Mouse (Mus musculus): ENCODE results near the gene Prkd2. TPM values are rescaled to one million over a fixed set of nuclear protein-coding genes. Genes with fewer than 3 reads are reported as not detected.
A peak's percentile ranks its signal among the peaks of the same experiment; 100 is the strongest.

Gene Prkd2
- polyA plus RNA-seq, 1 experiment from 2014 or later: 11.1 TPM

GRCm38 (mm10) chr7:16838804-16839426, 3.8 kb upstream of the Prkd2 start:
- ATAC-seq (ENCODE audit: insufficient read depth, low FRiP score): no peak
- Histone ChIP-seq H3K27me3 (ENCODE audit: control insufficient read depth, insufficient read depth, low read length) (no peaks in the 10 kb centered on the region), H3K36me3 (ENCODE audit: control insufficient read depth, insufficient read depth, low read length) (peaks cover 25% of the 10 kb centered on the region), H3K27ac (ENCODE audit: low read length) (no peak overlapping the region), H3K4me1 (ENCODE audit: control insufficient read depth, insufficient read depth, low read length) (peaks cover 12% of the 10 kb centered on the region), H3K9me3 (replicated peaks; ENCODE audit: control insufficient read depth, low read length) (no peaks in the 10 kb centered on the region), H3K4me3 (replicated peaks; ENCODE audit: low read length) (no peak overlapping the region), H3K4me2 (ENCODE audit: low read depth, low read length) (no peak overlapping the region), H3K9ac (ENCODE audit: low read length) (no peak overlapping the region)
- 73% methylated on average over 6 of the region's 6 CpGs for WGBS

DNA sequence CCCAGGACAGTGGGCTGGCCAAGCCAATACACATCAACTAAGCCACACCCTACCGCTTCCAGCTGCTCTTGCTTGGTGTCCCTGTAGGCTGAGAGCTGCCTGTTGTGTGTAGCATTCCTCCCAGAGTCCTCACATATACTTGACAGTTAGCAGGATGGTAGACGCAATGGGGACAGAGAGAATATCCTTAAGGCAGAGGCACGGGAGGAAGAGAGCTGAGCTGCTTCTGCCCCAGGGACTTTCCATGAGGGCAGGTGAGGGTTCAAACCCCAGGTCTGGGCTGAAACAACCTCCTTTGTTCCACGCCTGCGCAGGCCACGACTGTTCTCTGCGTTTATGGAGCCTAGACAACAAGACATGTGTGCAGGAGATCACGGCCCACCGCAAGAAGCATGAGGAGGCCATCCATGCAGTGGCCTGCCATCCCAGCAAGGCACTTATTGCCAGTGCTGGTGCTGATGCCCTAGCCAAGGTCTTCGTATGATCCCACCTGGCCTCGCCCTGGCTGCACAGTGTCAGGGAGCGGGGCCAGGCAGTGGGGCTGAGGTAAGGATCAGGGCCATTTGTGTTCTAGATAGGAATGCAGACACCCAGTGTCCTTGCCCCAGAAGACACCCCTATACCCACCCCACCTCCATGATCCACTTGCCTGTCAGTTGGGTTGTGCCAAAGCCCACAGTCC, 3.1 kb upstream of the Prkd2 start:
- 91% methylated on average over 12 of the region's 12 CpGs for WGBS
- H3K4me1 ChIP-seq (ENCODE audit: control insufficient read depth, insufficient read depth, low read length): peaks cover 17% of the 10 kb centered on the region
- no peak overlapping the region for H3K4me3 ChIP-seq (replicated peaks; ENCODE audit: low read length)
- H3K27ac ChIP-seq (ENCODE audit: low read length): no peak overlapping the region
- no peak overlapping the region for H3K9ac ChIP-seq (ENCODE audit: low read length)
- no peak for ATAC-seq (ENCODE audit: insufficient read depth, low FRiP score)
- no peaks in the 10 kb centered on the region for H3K9me3 ChIP-seq (replicated peaks; ENCODE audit: control insufficient read depth, low read length)
- H3K27me3 ChIP-seq (ENCODE audit: control insufficient read depth, insufficient read depth, low read length): no peaks in the 10 kb centered on the region
- H3K4me2 ChIP-seq (ENCODE audit: low read depth, low read length): no peak overlapping the region
- peaks cover 25% of the 10 kb centered on the region for H3K36me3 ChIP-seq (ENCODE audit: control insufficient read depth, insufficient read depth, low read length)

DNA sequence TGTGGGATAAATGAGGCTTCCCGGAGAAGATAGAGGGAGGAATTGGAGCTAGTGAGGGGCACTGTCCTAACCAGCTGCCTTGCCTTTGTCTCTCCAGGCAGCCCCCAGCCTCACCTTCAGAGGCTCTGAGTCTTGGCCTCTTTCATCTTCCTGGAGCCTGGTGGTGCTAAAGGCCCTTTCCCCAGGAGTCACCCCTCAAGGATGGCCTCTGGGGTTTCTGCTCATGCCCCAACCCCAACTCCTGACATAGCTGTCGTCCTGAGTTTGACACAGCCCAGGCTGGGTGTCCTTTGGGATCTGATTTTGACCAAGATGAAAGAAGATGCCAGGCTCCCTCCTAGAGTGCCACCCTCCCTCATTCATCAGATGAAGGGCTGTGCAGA, 2.6 kb upstream of the Prkd2 start:
- no peak for ATAC-seq (ENCODE audit: insufficient read depth, low FRiP score)
- Histone ChIP-seq H3K4me3 (replicated peaks; ENCODE audit: low read length) (no peak overlapping the region), H3K4me2 (ENCODE audit: low read depth, low read length) (no peak overlapping the region), H3K4me1 (ENCODE audit: control insufficient read depth, insufficient read depth, low read length) (peaks cover 21% of the 10 kb centered on the region), H3K27me3 (ENCODE audit: control insufficient read depth, insufficient read depth, low read length) (no peaks in the 10 kb centered on the region), H3K27ac (ENCODE audit: low read length) (no peak overlapping the region), H3K36me3 (ENCODE audit: control insufficient read depth, insufficient read depth, low read length) (peaks cover 22% of the 10 kb centered on the region), H3K9ac (ENCODE audit: low read length) (no peak overlapping the region), H3K9me3 (replicated peaks; ENCODE audit: control insufficient read depth, low read length) (no peaks in the 10 kb centered on the region)
- WGBS: 83% methylated on average over 2 of the region's 2 CpGs

DNA sequence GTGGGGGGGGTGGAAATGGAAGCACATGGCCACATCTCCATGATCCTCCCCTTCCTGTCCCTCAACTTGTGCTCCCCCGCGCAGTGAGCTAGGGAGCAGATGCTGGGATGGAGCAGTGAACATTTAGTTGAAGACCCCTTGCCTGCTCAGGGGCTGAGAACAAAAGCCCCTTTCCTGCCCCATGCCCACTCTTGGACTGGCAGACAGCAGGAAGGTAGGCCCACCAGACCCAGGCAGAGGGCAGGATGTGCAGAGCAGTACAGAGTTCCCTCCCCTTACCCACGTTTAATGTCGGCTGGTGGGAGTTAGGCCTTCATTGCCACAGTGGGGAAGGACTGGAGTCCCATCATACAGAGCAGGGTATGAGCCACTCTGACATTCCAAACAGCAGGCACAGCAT, 1.6 kb upstream of the Prkd2 start:
- 68% methylated on average over 4 of the region's 4 CpGs for WGBS
- ATAC-seq (ENCODE audit: insufficient read depth, low FRiP score): no peak
- no peak overlapping the region for H3K4me3 ChIP-seq (replicated peaks; ENCODE audit: low read length)
- no peak overlapping the region for H3K4me2 ChIP-seq (ENCODE audit: low read depth, low read length)
- no peaks in the 10 kb centered on the region for H3K27me3 ChIP-seq (ENCODE audit: control insufficient read depth, insufficient read depth, low read length)
- peak overlapping the region; percentile 88; the same call in 1 of the 2 replicates for H3K27ac ChIP-seq (ENCODE audit: low read length)
- H3K9me3 ChIP-seq (replicated peaks; ENCODE audit: control insufficient read depth, low read length): no peaks in the 10 kb centered on the region
- peaks cover 22% of the 10 kb centered on the region for H3K36me3 ChIP-seq (ENCODE audit: control insufficient read depth, insufficient read depth, low read length)
- H3K9ac ChIP-seq (ENCODE audit: low read length): no peak overlapping the region
- peaks cover 30% of the 10 kb centered on the region for H3K4me1 ChIP-seq (ENCODE audit: control insufficient read depth, insufficient read depth, low read length)

GRCm38 (mm10) chr7:16841561-16842560, 841 bp upstream of the Prkd2 start:
- no peaks in the 10 kb centered on the region for H3K27me3 ChIP-seq (ENCODE audit: control insufficient read depth, insufficient read depth, low read length)
- H3K27ac ChIP-seq (ENCODE audit: low read length): peak overlapping the region; percentile 88
- H3K4me2 ChIP-seq (ENCODE audit: low read depth, low read length): peak overlapping the region; percentile 94
- H3K9me3 ChIP-seq (replicated peaks; ENCODE audit: control insufficient read depth, low read length): no peaks in the 10 kb centered on the region
- ATAC-seq (ENCODE audit: insufficient read depth, low FRiP score): no peak
- H3K36me3 ChIP-seq (ENCODE audit: control insufficient read depth, insufficient read depth, low read length): peaks cover 20% of the 10 kb centered on the region
- peak overlapping the region; percentile 86 for H3K9ac ChIP-seq (ENCODE audit: low read length)
- H3K4me3 ChIP-seq (replicated peaks; ENCODE audit: low read length): peak overlapping the region; percentile 61; the same call in 1 of the 2 replicates
- peaks cover 30% of the 10 kb centered on the region for H3K4me1 ChIP-seq (ENCODE audit: control insufficient read depth, insufficient read depth, low read length)
- WGBS: 35% methylated on average over 11 of the region's 11 CpGs

DNA sequence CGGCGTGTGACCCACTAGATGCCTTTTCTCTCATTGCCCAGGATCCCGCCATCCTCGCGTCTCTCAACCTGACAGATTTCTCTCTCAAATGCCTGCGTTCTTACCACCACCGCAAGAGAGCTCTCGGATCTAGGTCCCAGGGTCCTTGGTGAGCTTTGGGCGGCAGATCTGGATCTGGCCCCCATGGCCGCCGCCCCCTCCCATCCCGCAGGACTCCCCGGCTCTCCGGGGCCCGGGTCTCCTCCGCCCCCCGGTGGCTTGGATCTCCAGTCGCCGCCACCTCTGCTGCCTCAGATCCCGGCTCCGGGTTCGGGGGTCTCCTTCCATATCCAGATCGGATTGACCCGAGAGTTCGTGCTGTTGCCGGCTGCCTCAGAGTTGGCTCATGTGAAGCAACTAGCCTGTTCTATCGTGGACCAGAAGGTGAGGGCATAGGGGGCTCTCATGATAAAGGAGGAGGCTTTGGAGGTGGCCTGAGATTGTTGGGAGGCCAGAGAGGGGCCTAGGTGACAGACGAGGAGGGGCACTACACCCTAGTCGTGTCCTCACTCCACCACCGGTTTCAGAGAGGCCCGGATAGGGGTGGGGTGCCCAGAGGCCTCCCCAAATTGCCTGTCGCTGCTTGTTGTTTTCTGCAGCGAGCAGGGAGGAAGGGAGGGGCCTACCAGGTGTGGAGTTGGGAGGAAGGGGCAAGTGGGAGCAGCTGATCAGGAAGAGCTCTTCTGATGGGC, 904 bp downstream of the Prkd2 start:
- H3K27ac ChIP-seq (ENCODE audit: low read length): peak overlapping the region; percentile 88

GRCm38 (mm10) chr7:16844696-16845071, 2.0 kb downstream of the Prkd2 start:
- H3K4me2 ChIP-seq (ENCODE audit: low read depth, low read length): peak overlapping the region; percentile 94
- peak overlapping the region; percentile 86 for H3K9ac ChIP-seq (ENCODE audit: low read length)
- peaks cover 13% of the 10 kb centered on the region for H3K36me3 ChIP-seq (ENCODE audit: control insufficient read depth, insufficient read depth, low read length)
- H3K9me3 ChIP-seq (replicated peaks; ENCODE audit: control insufficient read depth, low read length): no peaks in the 10 kb centered on the region
- H3K4me1 ChIP-seq (ENCODE audit: control insufficient read depth, insufficient read depth, low read length): peaks cover 30% of the 10 kb centered on the region
- peak overlapping the region; percentile 61 for H3K4me3 ChIP-seq (replicated peaks; ENCODE audit: low read length)
- peak overlapping the region; percentile 88 for H3K27ac ChIP-seq (ENCODE audit: low read length)
- WGBS: 48% methylated on average over 3 of the region's 3 CpGs
- ATAC-seq (ENCODE audit: insufficient read depth, low FRiP score): no peak
- H3K27me3 ChIP-seq (ENCODE audit: control insufficient read depth, insufficient read depth, low read length): no peaks in the 10 kb centered on the region

More for the DNA sequence above, 904 bp downstream of the Prkd2 start:
- Histone ChIP-seq H3K4me2 (ENCODE audit: low read depth, low read length) (peak overlapping the region; percentile 94), H3K4me1 (ENCODE audit: control insufficient read depth, insufficient read depth, low read length) (peaks cover 30% of the 10 kb centered on the region), H3K36me3 (ENCODE audit: control insufficient read depth, insufficient read depth, low read length) (peaks cover 6% of the 10 kb centered on the region), H3K27me3 (ENCODE audit: control insufficient read depth, insufficient read depth, low read length) (no peaks in the 10 kb centered on the region), H3K9ac (ENCODE audit: low read length) (peak overlapping the region; percentile 86), H3K9me3 (replicated peaks; ENCODE audit: control insufficient read depth, low read length) (no peaks in the 10 kb centered on the region), H3K4me3 (replicated peaks; ENCODE audit: low read length) (peak overlapping the region; percentile 61)
- 2% methylated on average over 33 of the region's 33 CpGs for WGBS
- no peak; the same call in 1 of the 2 replicates for ATAC-seq (ENCODE audit: insufficient read depth, low FRiP score)

- Histone ChIP-seq H3K4me3 (replicated peaks; ENCODE audit: low read length) (peak overlapping the region; percentile 61), H3K27ac (ENCODE audit: low read length) (peak overlapping the region; percentile 88), H3K4me1 (ENCODE audit: control insufficient read depth, insufficient read depth, low read length) (peaks cover 30% of the 10 kb centered on the region), H3K36me3 (ENCODE audit: control insufficient read depth, insufficient read depth, low read length) (peaks cover 15% of the 10 kb centered on the region), H3K9ac (ENCODE audit: low read length) (peak overlapping the region; percentile 86), H3K27me3 (ENCODE audit: control insufficient read depth, insufficient read depth, low read length) (no peaks in the 10 kb centered on the region), H3K9me3 (replicated peaks; ENCODE audit: control insufficient read depth, low read length) (no peaks in the 10 kb centered on the region), H3K4me2 (ENCODE audit: low read depth, low read length) (peak overlapping the region; percentile 94)
- 30% methylated on average over 14 of the region's 14 CpGs for WGBS
- ATAC-seq (ENCODE audit: insufficient read depth, low FRiP score): 0 out of 2 replicates have a peak, but pooled peaks have one; percentile 9
These were observed 2.5 kb downstream of the Prkd2 start for GRCm38 (mm10) chr7:16845072-16845819.

Data from stomach, embryonic 16.5 days (tissue).